Mouse (Mus musculus) frontal cortex, postnatal 10 days (tissue): ENCODE data around the gene Hey2.

Experiments
- DNase-seq, 2 experiments: peaks; one replicate each; pipeline ENCODE4 v3.0.0; 2022; ENCODE audit warnings: low spot score in 2 of 2, mixed read lengths in 1 of 2

The Hey2 gene

GRCm38 (mm10) chr10:30791016-30791415 is 51.6 kb downstream of the Hey2 start:
- DNase-seq = no peak

- DNase-seq = no peak
These were observed 53.1 kb downstream of the Hey2 start for GRCm38 (mm10) chr10:30789521-30789920.

- no peak for DNase-seq
These were observed 54.3 kb downstream of the Hey2 start for GRCm38 (mm10) chr10:30788340-30788721.

GRCm38 (mm10) chr10:30787684-30788339 is 54.8 kb downstream of the Hey2 start:
- no peak for DNase-seq

- DNase-seq = no peak
These were observed 56.4 kb downstream of the Hey2 start for GRCm38 (mm10) chr10:30786103-30786754.
